8 mouse cellular contexts compared by ENCODE assay signal in the genomic region with DNA sequence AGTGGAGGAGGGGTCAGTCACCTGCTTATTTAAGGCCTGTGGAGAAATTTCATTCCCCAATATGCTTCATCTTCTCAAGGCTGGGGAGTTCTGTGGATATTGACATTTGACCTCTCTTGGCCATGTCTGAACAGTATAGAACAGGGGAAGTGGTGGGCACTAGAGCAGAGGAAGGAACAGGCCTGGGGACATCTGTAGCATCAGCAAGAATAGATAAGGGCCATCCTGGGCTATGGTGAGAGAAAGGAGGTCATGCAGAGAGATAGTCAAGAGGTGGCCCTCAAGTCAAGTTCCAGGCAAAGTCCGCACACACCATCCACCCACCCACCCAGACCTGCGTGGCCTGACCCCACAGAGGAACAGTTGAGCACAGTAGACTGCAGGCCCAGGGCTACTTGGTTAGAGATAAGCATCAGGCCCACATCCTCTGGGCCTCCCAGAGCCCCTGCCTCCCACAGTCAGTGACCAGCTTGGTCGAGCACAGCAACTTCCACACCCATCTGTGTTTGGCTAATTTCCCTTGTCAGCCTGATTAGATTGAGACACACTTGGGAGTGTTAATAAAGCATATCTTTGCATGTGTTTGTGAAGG. TPM values are rescaled to one million over a fixed set of nuclear protein-coding genes. Genes with fewer than 3 reads are reported as not detected.
DNase-seq lines count a peak whose midpoint lies in the region; ATAC-seq lines count a peak whose summit lies in the region.

No protein-coding gene starts in this region.

- no peak overlapping the region for H3K9ac ChIP-seq in lung, embryonic 15.5 days
- 0 out of 2 replicates have a peak overlapping the region, but pooled peaks have one; percentile 2 for H3K9ac ChIP-seq in neural tube, embryonic 15.5 days (replicated peaks)

- peak; percentile 70 for DNase-seq in cerebellum, adult 11-12 months
- no peak for DNase-seq in cerebellum, postnatal 10 days
- no peak for DNase-seq in lung, postnatal 10 days
- DNase-seq in heart, postnatal 36 days: peak; percentile 33
- DNase-seq in layer of hippocampus, adult 11-12 months (ENCODE audit: low spot score): no peak
- no peak for DNase-seq in adrenal gland, postnatal 25 days

- peak overlapping the region; percentile 51 for H3K27ac ChIP-seq in lung, embryonic 15.5 days
- H3K27ac ChIP-seq in neural tube, embryonic 15.5 days (replicated peaks): peak overlapping the region; percentile 60

- no peaks in the 10 kb centered on the region for H3K9me3 ChIP-seq in lung, embryonic 15.5 days
- no peaks in the 10 kb centered on the region for H3K9me3 ChIP-seq in neural tube, embryonic 15.5 days (replicated peaks)

- 31% methylated on average over 3 of the region's 3 CpGs for WGBS in lung, embryonic 15.5 days
- WGBS in neural tube, embryonic 15.5 days: 63% methylated on average over 3 of the region's 3 CpGs

- peaks cover 63% of the 10 kb centered on the region for H3K4me1 ChIP-seq in lung, embryonic 15.5 days
- H3K4me1 ChIP-seq in neural tube, embryonic 15.5 days: peaks cover 62% of the 10 kb centered on the region

- no peak overlapping the region for H3K4me3 ChIP-seq in lung, embryonic 15.5 days
- H3K4me3 ChIP-seq in neural tube, embryonic 15.5 days (replicated peaks): no peak overlapping the region

- ATAC-seq in lung, embryonic 15.5 days (ENCODE audit: borderline replicate concordance, extremely low read depth, low FRiP score, low TSS enrichment): peak; percentile 27; the same call in 1 of the 2 replicates
- no peak for ATAC-seq in neural tube, embryonic 15.5 days (ENCODE audit: low FRiP score)

- H3K36me3 ChIP-seq in lung, embryonic 15.5 days: peaks cover 37% of the 10 kb centered on the region
- H3K36me3 ChIP-seq in neural tube, embryonic 15.5 days: peaks cover 36% of the 10 kb centered on the region

- H3K4me2 ChIP-seq in lung, embryonic 15.5 days: no peak overlapping the region
- no peak overlapping the region for H3K4me2 ChIP-seq in neural tube, embryonic 15.5 days

- intact Hi-C loops in heart, postnatal 36 days (cut with DNase I): no loop called here

- H3K27me3 ChIP-seq in lung, embryonic 15.5 days: no peaks in the 10 kb centered on the region
- no peaks in the 10 kb centered on the region for H3K27me3 ChIP-seq in neural tube, embryonic 15.5 days (replicated peaks)

RNA-seq across cellular contexts. Expression of gene Itm2c, which starts 7.5 kb away (rescaled TPM):
- 208 and 219 TPM in 2 replicates for polyA plus RNA-seq in lung, embryonic 15.5 days (2015; fragmentation: Nextera tagmentation; extraction: Ambion mirVana)
- total RNA-seq in heart, postnatal 36 days (2021): 10 to 100 TPM; 61.5 to 66.5 TPM
- polyA plus RNA-seq in neural tube, embryonic 15.5 days (2015; fragmentation: Nextera tagmentation; extraction: Ambion mirVana): 185 and 211 TPM in 2 replicates
- total RNA-seq in adrenal gland, postnatal 25 days (2021): 453 and 521 TPM in 2 replicates

RNA-seq across cellular contexts. Expression of gene 4933407L21Rik, which starts 26.7 kb away (rescaled TPM):
- polyA plus RNA-seq in lung, embryonic 15.5 days (2015; fragmentation: Nextera tagmentation; extraction: Ambion mirVana): 0.14 and 0.47 TPM in 2 replicates
- not detected for total RNA-seq in heart, postnatal 36 days (2021)
- 6.7 and 6.8 TPM in 2 replicates for polyA plus RNA-seq in neural tube, embryonic 15.5 days (2015; fragmentation: Nextera tagmentation; extraction: Ambion mirVana)
- total RNA-seq in adrenal gland, postnatal 25 days (2021): 0.27 TPM in 1 of 2 replicates, not detected in the other

RNA-seq across cellular contexts. Expression of gene Gpr55, which starts 59.2 kb away (rescaled TPM):
- 0.09 TPM in 1 of 2 replicates, not detected in the other for polyA plus RNA-seq in lung, embryonic 15.5 days (2015; fragmentation: Nextera tagmentation; extraction: Ambion mirVana)
- not detected for total RNA-seq in heart, postnatal 36 days (2021)
- polyA plus RNA-seq in neural tube, embryonic 15.5 days (2015; fragmentation: Nextera tagmentation; extraction: Ambion mirVana): 0.10 and 0.19 TPM in 2 replicates
- total RNA-seq in adrenal gland, postnatal 25 days (2021): 2.5 and 4.5 TPM in 2 replicates

Comparison
In these comparisons a context has a peak if more than half of its experiments do, and no peak if none do; other contexts are left out.
1. DNase-seq: peak in cerebellum, adult 11-12 months (single experiment) and heart, postnatal 36 days (2 of 2); none in cerebellum, postnatal 10 days (0 of 2), lung, postnatal 10 days (single experiment), layer of hippocampus, adult 11-12 months (single experiment) and adrenal gland, postnatal 25 days (single experiment).